ENCODE assay signal across 18 mouse cellular contexts in genomic region chr1:164603433-164603832, GRCm38 (mm10).
A peak's percentile ranks its signal among the peaks of the same experiment; 100 is the strongest.
DNase-seq lines count a peak whose midpoint lies in the region; ATAC-seq and TF ChIP-seq lines count a peak whose summit lies in the region.
"Had no signal": no experiment of that assay in that cellular context is flagged by ENCODE, and none has a peak within 500 bp of the region (broad histone marks: within the 10 kb centered on the region; RNA-seq: fewer than 3 reads in every experiment).

No protein-coding gene starts in this region.

- in situ Hi-C loops in ES-E14 (cut with MboI; ENCODE audit: low sequenced_read_pairs in 2 of 2, unreplicated experiment in 2 of 2) = no loop called here

- TF ChIP-seq CTCF in hindbrain, postnatal 0 days (IDR thresholded peaks at IDR 0.05; ENCODE audit: low read depth) = 0 out of 2 replicates have a peak, but pooled peaks have one; percentile 6
- TF ChIP-seq CTCF in liver, postnatal 0 days (IDR thresholded peaks at IDR 0.05; ENCODE audit: low read depth) = peak; percentile 22
- 0 out of 2 replicates have a peak, but pooled peaks have one; percentile 30 for TF ChIP-seq CTCF in small intestine, adult 2 months (IDR thresholded peaks at IDR 0.05; ENCODE audit: extremely low read depth, insufficient read length, insufficient replicate concordance, low read depth, low read length)

- no peaks in the 10 kb centered on the region for H3K36me3 ChIP-seq in hindbrain, postnatal 0 days (ENCODE audit: insufficient read depth, low read length)
- H3K36me3 ChIP-seq in hindbrain, embryonic 10.5 days = no peaks in the 10 kb centered on the region
- no peaks in the 10 kb centered on the region for H3K36me3 ChIP-seq in liver, postnatal 0 days (replicated peaks; ENCODE audit: insufficient read depth, low read length)
- H3K36me3 ChIP-seq in liver, embryonic 12.5 days = no peaks in the 10 kb centered on the region
- H3K36me3 ChIP-seq in ES-E14 (ENCODE audit: control insufficient read depth, insufficient read depth, low read length, poor library complexity, severe bottlenecking) = no peaks in the 10 kb centered on the region
- H3K36me3 ChIP-seq in small intestine, adult 2 months (ENCODE audit: control insufficient read depth, insufficient read depth, low read length) = no peaks in the 10 kb centered on the region
- H3K36me3 ChIP-seq: embryonic facial prominence, embryonic 10.5 days; heart, embryonic 13.5 days; limb, embryonic 13.5 days; lung, embryonic 15.5 days; midbrain, embryonic 13.5 days had no signal

- no peak for DNase-seq in hindbrain, postnatal 0 days (ENCODE audit: low spot score)
- no peak for DNase-seq in hindbrain, embryonic 10.5 days (ENCODE audit: low spot score)
- no peak for DNase-seq in liver, postnatal 0 days
- peak; percentile 3 for DNase-seq in ES-E14 (ENCODE audit: low read depth, low spot score)
- no peak for DNase-seq in adrenal gland, adult (ENCODE audit: inconsistent age in 2 of 2, low spot score in 1 of 2)
- DNase-seq in cerebellum, postnatal 10 days = no peak
- DNase-seq: adrenal gland, postnatal 36 days; cerebellum, adult 9-11 months; heart, postnatal 4 days; thymus, adult 18-20 months had no signal

- H3K9me3 ChIP-seq in hindbrain, postnatal 0 days (ENCODE audit: low read length) = no peaks in the 10 kb centered on the region
- H3K9me3 ChIP-seq in hindbrain, embryonic 10.5 days = no peaks in the 10 kb centered on the region
- H3K9me3 ChIP-seq in liver, postnatal 0 days (ENCODE audit: low read length) = no peaks in the 10 kb centered on the region
- no peaks in the 10 kb centered on the region for H3K9me3 ChIP-seq in liver, embryonic 12.5 days (replicated peaks)
- H3K9me3 ChIP-seq in ES-E14 (ENCODE audit: control insufficient read depth, insufficient read depth, low read depth, low read length) = no peaks in the 10 kb centered on the region
- H3K9me3 ChIP-seq: embryonic facial prominence, embryonic 10.5 days; heart, embryonic 13.5 days; limb, embryonic 13.5 days; lung, embryonic 15.5 days; midbrain, embryonic 13.5 days had no signal

- no peak overlapping the region for H3K4me2 ChIP-seq in hindbrain, postnatal 0 days (ENCODE audit: low read depth, low read length)
- H3K4me2 ChIP-seq in liver, postnatal 0 days (ENCODE audit: low read depth, low read length) = no peak overlapping the region
- no peak overlapping the region for H3K4me2 ChIP-seq in liver, embryonic 12.5 days
- H3K4me2 ChIP-seq: heart, embryonic 13.5 days; limb, embryonic 13.5 days; lung, embryonic 15.5 days; midbrain, embryonic 13.5 days had no signal

- no peak overlapping the region for H3K9ac ChIP-seq in hindbrain, postnatal 0 days (replicated peaks; ENCODE audit: low read length)
- no peak overlapping the region for H3K9ac ChIP-seq in liver, postnatal 0 days (replicated peaks)
- no peak overlapping the region for H3K9ac ChIP-seq in liver, embryonic 12.5 days
- no peak overlapping the region for H3K9ac ChIP-seq in ES-E14 (ENCODE audit: insufficient read depth, low read depth, low read length, poor library complexity, severe bottlenecking)
- H3K9ac ChIP-seq: heart, embryonic 13.5 days; limb, embryonic 13.5 days; lung, embryonic 15.5 days; midbrain, embryonic 13.5 days had no signal

- ATAC-seq in hindbrain, postnatal 0 days = no peak
- ATAC-seq in liver, postnatal 0 days = no peak
- no peak for ATAC-seq in liver, embryonic 12.5 days
- ATAC-seq: forebrain, embryonic 14.5 days; midbrain, embryonic 13.5 days had no signal

- no peak overlapping the region for H3K27ac ChIP-seq in hindbrain, postnatal 0 days
- no peak overlapping the region for H3K27ac ChIP-seq in hindbrain, embryonic 10.5 days
- H3K27ac ChIP-seq in liver, postnatal 0 days (ENCODE audit: low read depth) = no peak overlapping the region
- no peak overlapping the region for H3K27ac ChIP-seq in liver, embryonic 12.5 days
- no peak overlapping the region for H3K27ac ChIP-seq in ES-E14 (ENCODE audit: insufficient read depth, low read depth, low read length, poor library complexity, severe bottlenecking)
- no peak overlapping the region for H3K27ac ChIP-seq in small intestine, adult 2 months (ENCODE audit: insufficient read depth, low read depth, low read length)
- H3K27ac ChIP-seq: embryonic facial prominence, embryonic 10.5 days; heart, embryonic 13.5 days; limb, embryonic 13.5 days; lung, embryonic 15.5 days; midbrain, embryonic 13.5 days had no signal

- TF ChIP-seq POLR2A in small intestine, adult 2 months (IDR thresholded peaks at IDR 0.05; ENCODE audit: low read depth, low read length) = no peak

- 74% methylated on average over 3 of the region's 3 CpGs for WGBS in hindbrain, postnatal 0 days
- 71% methylated on average over 3 of the region's 3 CpGs for WGBS in hindbrain, embryonic 10.5 days
- 63% methylated on average over 3 of the region's 3 CpGs for WGBS in liver, postnatal 0 days (ENCODE audit: insufficient replicate concordance)
- WGBS in liver, embryonic 12.5 days (ENCODE audit: insufficient replicate concordance) = 59% methylated on average over 3 of the region's 3 CpGs
- WGBS in small intestine, adult 2 months = 80% methylated on average over 3 of the region's 3 CpGs

- H3K4me1 ChIP-seq in hindbrain, postnatal 0 days (ENCODE audit: insufficient read depth, low read length) = no peaks in the 10 kb centered on the region
- H3K4me1 ChIP-seq in hindbrain, embryonic 10.5 days (replicated peaks) = peaks cover 6% of the 10 kb centered on the region
- no peaks in the 10 kb centered on the region for H3K4me1 ChIP-seq in liver, postnatal 0 days (ENCODE audit: insufficient read depth)
- H3K4me1 ChIP-seq in liver, embryonic 12.5 days = no peaks in the 10 kb centered on the region
- no peaks in the 10 kb centered on the region for H3K4me1 ChIP-seq in ES-E14 (ENCODE audit: control insufficient read depth in 2 of 2, insufficient read depth in 2 of 2, low read length in 2 of 2, poor library complexity in 1 of 2)
- no peaks in the 10 kb centered on the region for H3K4me1 ChIP-seq in small intestine, adult 2 months (ENCODE audit: control insufficient read depth, insufficient read depth, insufficient read length, low read length)
- H3K4me1 ChIP-seq: embryonic facial prominence, embryonic 10.5 days; heart, embryonic 13.5 days; limb, embryonic 13.5 days; lung, embryonic 15.5 days; midbrain, embryonic 13.5 days had no signal

- no peaks in the 10 kb centered on the region for H3K27me3 ChIP-seq in hindbrain, postnatal 0 days (ENCODE audit: insufficient read depth, low read length)
- H3K27me3 ChIP-seq in hindbrain, embryonic 10.5 days (ENCODE audit: insufficient read depth, poor library complexity, severe bottlenecking) = no peaks in the 10 kb centered on the region
- no peaks in the 10 kb centered on the region for H3K27me3 ChIP-seq in liver, postnatal 0 days (ENCODE audit: insufficient read depth, low read length)
- H3K27me3 ChIP-seq in liver, embryonic 12.5 days (replicated peaks) = no peaks in the 10 kb centered on the region
- H3K27me3 ChIP-seq in small intestine, adult 2 months (ENCODE audit: control insufficient read depth, insufficient read depth, low read length) = no peaks in the 10 kb centered on the region
- H3K27me3 ChIP-seq: heart, embryonic 13.5 days; limb, embryonic 13.5 days; lung, embryonic 15.5 days; midbrain, embryonic 13.5 days had no signal

- no peak overlapping the region for H3K4me3 ChIP-seq in hindbrain, postnatal 0 days (ENCODE audit: low read length)
- H3K4me3 ChIP-seq in hindbrain, embryonic 10.5 days = no peak overlapping the region
- no peak overlapping the region for H3K4me3 ChIP-seq in liver, postnatal 0 days (ENCODE audit: low read depth, low read length)
- no peak overlapping the region for H3K4me3 ChIP-seq in liver, embryonic 12.5 days
- no peak overlapping the region for H3K4me3 ChIP-seq in ES-E14 (ENCODE audit: insufficient read depth in 1 of 2, low read depth in 1 of 2, low read length in 2 of 2, poor library complexity in 1 of 2, severe bottlenecking in 1 of 2)
- H3K4me3 ChIP-seq in small intestine, adult 2 months (ENCODE audit: low read depth, low read length) = no peak overlapping the region
- H3K4me3 ChIP-seq: embryonic facial prominence, embryonic 10.5 days; heart, embryonic 13.5 days; limb, embryonic 13.5 days; lung, embryonic 15.5 days; midbrain, embryonic 13.5 days had no signal

- TF ChIP-seq EP300 in liver, postnatal 0 days (IDR thresholded peaks at IDR 0.05; ENCODE audit: low read depth) = no peak

TF ChIP-seq in ES-E14, 5 proteins besides CTCF, POLR2A, EP300 and RAD21:
- TF ChIP-seq ZC3H11A (IDR thresholded peaks at IDR 0.05; ENCODE audit: borderline replicate concordance, low read depth, low read length) = 0 out of 2 replicates have a peak, but pooled peaks have one; percentile 25
- no peak for TF ChIP-seq ZNF384 (IDR thresholded peaks at IDR 0.05; ENCODE audit: low read depth, low read length)
- no peak for TF ChIP-seq HCFC1 (IDR thresholded peaks at IDR 0.05; ENCODE audit: borderline replicate concordance, insufficient read depth, low read length)
- no peak for TF ChIP-seq MAFK (IDR thresholded peaks at IDR 0.05; ENCODE audit: insufficient read depth, low read depth, low read length)
- no peak for TF ChIP-seq CHD2 (IDR thresholded peaks at IDR 0.05; ENCODE audit: low read depth, low read length)
